Mouse (Mus musculus): ENCODE measurements around the gene Tshz3. TPM values are rescaled to one million over a fixed set of nuclear protein-coding genes. Genes with fewer than 3 reads are reported as not detected.
A peak's percentile ranks its signal among the peaks of the same experiment; 100 is the strongest.

Tshz3 gene
- polyA plus RNA-seq, 1 experiment: 27.0 TPM

DNA sequence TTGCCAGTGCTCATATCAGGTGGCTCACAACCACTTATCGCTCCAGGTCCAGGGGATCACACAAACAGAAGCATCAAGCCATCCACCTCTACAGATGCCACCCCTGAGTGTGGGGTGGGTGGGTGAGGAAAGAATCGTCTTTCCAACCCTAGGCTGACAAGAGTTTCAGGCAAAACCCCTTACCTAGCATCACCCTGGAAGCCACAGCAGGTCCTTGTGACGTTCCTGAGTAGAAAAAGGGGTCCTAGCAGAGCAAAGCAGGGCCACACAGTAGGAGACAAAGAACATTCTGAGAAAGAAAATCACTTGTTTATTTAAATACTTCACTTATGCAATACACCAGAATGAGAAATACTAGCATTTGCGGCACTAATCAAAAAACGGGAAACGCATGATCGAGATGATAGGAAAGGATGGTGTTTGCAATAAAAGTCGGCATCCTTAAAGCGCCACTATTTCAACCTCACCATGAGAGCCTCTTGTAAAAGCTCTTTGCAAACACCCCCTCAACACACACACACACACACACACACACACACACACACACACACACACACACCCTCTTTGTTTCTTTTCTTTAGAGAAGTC, 18.8 kb upstream of the Tshz3 start:
- TF ChIP-seq CTCF (IDR thresholded peaks at IDR 0.05; ENCODE audit: extremely low read depth, insufficient read depth, low read length) (no peak), POLR2A (IDR thresholded peaks at IDR 0.05; ENCODE audit: extremely low read depth, insufficient read depth, low read length) (no peak)
- Histone ChIP-seq H3K27ac (ENCODE audit: insufficient read depth, low read length) (no peak overlapping the region), H3K4me1 (ENCODE audit: control insufficient read depth, insufficient read depth, low read length) (peaks cover 2% of the 10 kb centered on the region; the same call in 1 of the 2 replicates), H3K4me3 (ENCODE audit: insufficient read depth, low read length) (no peak overlapping the region; the same call in 1 of the 2 replicates)

- H3K4me1 ChIP-seq (ENCODE audit: control insufficient read depth, insufficient read depth, low read length): peaks cover 2% of the 10 kb centered on the region; the same call in 1 of the 2 replicates
- H3K27ac ChIP-seq (ENCODE audit: insufficient read depth, low read length): no peak overlapping the region
- TF ChIP-seq CTCF (IDR thresholded peaks at IDR 0.05; ENCODE audit: extremely low read depth, insufficient read depth, low read length) (no peak), POLR2A (IDR thresholded peaks at IDR 0.05; ENCODE audit: extremely low read depth, insufficient read depth, low read length) (no peak)
- peak overlapping the region; percentile 23 for H3K4me3 ChIP-seq (ENCODE audit: insufficient read depth, low read length)
Measured at GRCm38 (mm10) chr7:36679866-36680458, 18.0 kb upstream of the Tshz3 start.

DNA sequence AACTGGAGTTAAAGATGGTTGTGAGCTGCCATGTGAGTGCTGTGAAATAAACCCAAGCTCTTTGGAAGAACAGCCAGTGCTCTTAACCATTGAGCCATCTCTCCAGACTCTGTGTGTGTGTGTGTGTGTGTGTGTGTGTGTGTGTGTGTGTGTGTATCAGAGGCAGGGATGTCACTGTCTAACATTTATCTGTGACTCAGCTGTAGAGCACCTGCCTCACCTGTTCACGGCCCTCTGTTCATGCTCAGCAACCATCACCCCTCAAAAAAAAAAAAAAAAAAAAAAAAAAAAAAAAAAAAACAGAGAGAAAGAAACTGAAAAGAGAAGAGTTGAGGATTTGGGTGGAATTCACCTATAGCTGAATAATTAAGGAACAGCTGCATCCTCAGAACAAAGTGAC, 10.4 kb upstream of the Tshz3 start:
- H3K4me3 ChIP-seq (ENCODE audit: insufficient read depth, low read length): no peak overlapping the region
- no peaks in the 10 kb centered on the region for H3K4me1 ChIP-seq (ENCODE audit: control insufficient read depth, insufficient read depth, low read length)
- H3K27ac ChIP-seq (ENCODE audit: insufficient read depth, low read length): no peak overlapping the region
- no peak for TF ChIP-seq CTCF (IDR thresholded peaks at IDR 0.05; ENCODE audit: extremely low read depth, insufficient read depth, low read length)
- TF ChIP-seq POLR2A (IDR thresholded peaks at IDR 0.05; ENCODE audit: extremely low read depth, insufficient read depth, low read length): no peak

DNA sequence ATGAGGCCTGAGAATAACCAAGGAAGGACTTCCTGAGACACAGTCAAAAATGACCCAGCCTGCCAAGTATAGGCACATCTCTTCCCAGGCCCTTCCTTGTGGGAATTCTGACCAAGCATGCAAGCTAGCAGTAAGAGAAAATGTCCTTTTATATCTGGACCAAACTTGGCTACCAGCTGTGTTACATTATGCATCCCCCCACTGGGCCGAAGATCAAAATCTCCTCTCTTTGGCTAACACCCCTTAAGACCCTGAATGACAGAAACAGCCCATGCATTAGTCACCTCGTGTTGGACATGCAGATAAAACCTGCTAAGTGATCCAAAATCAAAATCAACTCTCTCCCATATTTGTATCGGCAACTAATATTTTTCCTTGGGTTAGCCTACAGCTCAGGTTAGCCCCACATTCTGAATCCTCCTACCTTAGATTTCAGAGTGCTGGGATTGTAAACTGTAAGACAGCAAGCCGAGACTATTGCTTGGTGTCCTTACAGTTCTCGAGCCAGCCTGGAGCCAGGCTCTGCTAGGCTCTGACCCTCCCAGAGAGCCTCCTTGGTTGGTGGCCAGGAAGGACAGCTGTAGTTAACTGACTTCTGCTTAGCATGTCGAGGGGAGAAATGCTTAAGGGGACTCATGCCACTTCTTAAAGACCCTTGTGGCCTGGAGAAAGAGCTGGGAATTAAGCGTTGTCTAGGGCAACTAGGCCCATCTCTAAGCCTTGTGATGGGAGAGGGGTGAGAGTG, 8.7 kb upstream of the Tshz3 start:
- TF ChIP-seq POLR2A (IDR thresholded peaks at IDR 0.05; ENCODE audit: extremely low read depth, insufficient read depth, low read length): no peak
- TF ChIP-seq CTCF (IDR thresholded peaks at IDR 0.05; ENCODE audit: extremely low read depth, insufficient read depth, low read length): no peak
- no peak overlapping the region for H3K4me3 ChIP-seq (ENCODE audit: insufficient read depth, low read length)
- H3K4me1 ChIP-seq (ENCODE audit: control insufficient read depth, insufficient read depth, low read length): no peaks in the 10 kb centered on the region
- no peak overlapping the region for H3K27ac ChIP-seq (ENCODE audit: insufficient read depth, low read length)

GRCm38 (mm10) chr7:36690551-36690950, 7.4 kb upstream of the Tshz3 start:
- Histone ChIP-seq H3K27ac (ENCODE audit: insufficient read depth, low read length) (no peak overlapping the region), H3K4me3 (ENCODE audit: insufficient read depth, low read length) (0 out of 2 replicates have a peak overlapping the region, but pooled peaks have one; percentile 8), H3K4me1 (ENCODE audit: control insufficient read depth, insufficient read depth, low read length) (no peaks in the 10 kb centered on the region)
- TF ChIP-seq CTCF (IDR thresholded peaks at IDR 0.05; ENCODE audit: extremely low read depth, insufficient read depth, low read length) (peak; percentile 22; the same call in 1 of the 2 replicates), POLR2A (IDR thresholded peaks at IDR 0.05; ENCODE audit: extremely low read depth, insufficient read depth, low read length) (no peak)

GRCm38 (mm10) chr7:36691617-36692016, 6.3 kb upstream of the Tshz3 start:
- Histone ChIP-seq H3K4me3 (ENCODE audit: insufficient read depth, low read length) (peak overlapping the region; percentile 8), H3K4me1 (ENCODE audit: control insufficient read depth, insufficient read depth, low read length) (no peaks in the 10 kb centered on the region), H3K27ac (ENCODE audit: insufficient read depth, low read length) (no peak overlapping the region)
- TF ChIP-seq POLR2A (IDR thresholded peaks at IDR 0.05; ENCODE audit: extremely low read depth, insufficient read depth, low read length) (no peak), CTCF (IDR thresholded peaks at IDR 0.05; ENCODE audit: extremely low read depth, insufficient read depth, low read length) (no peak)

GRCm38 (mm10) chr7:36692381-36692780, 5.5 kb upstream of the Tshz3 start:
- no peak overlapping the region for H3K4me3 ChIP-seq (ENCODE audit: insufficient read depth, low read length)
- H3K27ac ChIP-seq (ENCODE audit: insufficient read depth, low read length): no peak overlapping the region
- TF ChIP-seq CTCF (IDR thresholded peaks at IDR 0.05; ENCODE audit: extremely low read depth, insufficient read depth, low read length) (no peak), POLR2A (IDR thresholded peaks at IDR 0.05; ENCODE audit: extremely low read depth, insufficient read depth, low read length) (no peak)
- H3K4me1 ChIP-seq (ENCODE audit: control insufficient read depth, insufficient read depth, low read length): no peaks in the 10 kb centered on the region

DNA sequence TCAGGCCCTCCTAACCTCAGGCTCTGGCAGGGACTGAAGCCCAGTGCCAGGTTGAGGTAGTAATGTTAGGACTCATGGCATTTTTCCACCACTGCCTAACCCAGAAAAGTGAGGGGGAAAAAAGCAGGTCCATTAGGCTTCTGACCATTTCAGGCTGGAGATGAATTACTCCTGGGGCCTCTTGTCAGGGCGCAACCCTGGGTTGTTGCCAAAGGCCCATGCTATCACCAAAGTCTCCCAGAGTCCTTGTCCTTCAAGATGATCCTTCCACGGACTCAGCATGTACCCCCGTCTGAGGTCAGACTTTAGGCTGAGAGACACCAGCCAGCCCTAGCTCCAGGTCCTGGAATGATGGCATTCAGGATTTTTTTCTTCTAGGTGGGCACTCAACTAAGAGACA, 4.8 kb upstream of the Tshz3 start:
- H3K27ac ChIP-seq (ENCODE audit: insufficient read depth, low read length): no peak overlapping the region
- H3K4me1 ChIP-seq (ENCODE audit: control insufficient read depth, insufficient read depth, low read length): no peaks in the 10 kb centered on the region
- no peak overlapping the region for H3K4me3 ChIP-seq (ENCODE audit: insufficient read depth, low read length)
- TF ChIP-seq POLR2A (IDR thresholded peaks at IDR 0.05; ENCODE audit: extremely low read depth, insufficient read depth, low read length) (no peak), CTCF (IDR thresholded peaks at IDR 0.05; ENCODE audit: extremely low read depth, insufficient read depth, low read length) (no peak)

GRCm38 (mm10) chr7:36694642-36695191, 3.2 kb upstream of the Tshz3 start:
- no peak for TF ChIP-seq POLR2A (IDR thresholded peaks at IDR 0.05; ENCODE audit: extremely low read depth, insufficient read depth, low read length)
- TF ChIP-seq CTCF (IDR thresholded peaks at IDR 0.05; ENCODE audit: extremely low read depth, insufficient read depth, low read length): no peak
- Histone ChIP-seq H3K4me3 (ENCODE audit: insufficient read depth, low read length) (peak overlapping the region; percentile 72; the same call in 1 of the 2 replicates), H3K4me1 (ENCODE audit: control insufficient read depth, insufficient read depth, low read length) (no peaks in the 10 kb centered on the region), H3K27ac (ENCODE audit: insufficient read depth, low read length) (no peak overlapping the region)
